22 mouse cellular contexts compared by ENCODE assay signal in genomic region chr7:142905606-142906005, GRCm38 (mm10). TPM values are rescaled to one million over a fixed set of nuclear protein-coding genes. Genes with fewer than 3 reads are reported as not detected.
DNase-seq lines count a peak whose midpoint lies in the region; ATAC-seq and TF ChIP-seq lines count a peak whose summit lies in the region.
"Had no signal": no experiment of that assay in that cellular context is flagged by ENCODE, and none has a peak within 500 bp of the region (broad histone marks: within the 10 kb centered on the region; RNA-seq: fewer than 3 reads in every experiment).

No protein-coding gene starts in this region.

- no peaks in the 10 kb centered on the region for H3K9me3 ChIP-seq in hindbrain, embryonic 13.5 days
- H3K9me3 ChIP-seq in hindbrain, embryonic 16.5 days (ENCODE audit: control insufficient read depth, low read length) = no peaks in the 10 kb centered on the region
- no peaks in the 10 kb centered on the region for H3K9me3 ChIP-seq in forebrain, postnatal 0 days (ENCODE audit: low read length)
- H3K9me3 ChIP-seq in midbrain, embryonic 15.5 days = no peaks in the 10 kb centered on the region
- H3K9me3 ChIP-seq: G1E; heart, embryonic 13.5 days; limb, embryonic 12.5 days; liver, embryonic 13.5 days; lung, embryonic 15.5 days; midbrain, embryonic 12.5 days had no signal

- no peak overlapping the region for H3K9ac ChIP-seq in hindbrain, embryonic 13.5 days
- no peak overlapping the region for H3K9ac ChIP-seq in hindbrain, embryonic 16.5 days (ENCODE audit: low read depth, low read length)
- H3K9ac ChIP-seq in forebrain, postnatal 0 days = no peak overlapping the region
- no peak overlapping the region for H3K9ac ChIP-seq in midbrain, embryonic 15.5 days
- H3K9ac ChIP-seq: heart, embryonic 13.5 days; limb, embryonic 12.5 days; liver, embryonic 13.5 days; lung, embryonic 15.5 days; midbrain, embryonic 12.5 days had no signal

- 47% methylated on average over 5 of the region's 5 CpGs for WGBS in hindbrain, embryonic 13.5 days
- 37% methylated on average over 5 of the region's 5 CpGs for WGBS in hindbrain, embryonic 16.5 days
- WGBS in forebrain, postnatal 0 days = 30% methylated on average over 5 of the region's 5 CpGs
- WGBS in midbrain, embryonic 15.5 days = 68% methylated on average over 5 of the region's 5 CpGs

- H3K4me1 ChIP-seq in hindbrain, embryonic 13.5 days (replicated peaks) = peaks cover 55% of the 10 kb centered on the region
- peaks cover 17% of the 10 kb centered on the region for H3K4me1 ChIP-seq in hindbrain, embryonic 16.5 days (ENCODE audit: control insufficient read depth, insufficient read depth, low read depth, low read length)
- H3K4me1 ChIP-seq in forebrain, postnatal 0 days (ENCODE audit: insufficient read depth) = peaks cover 3% of the 10 kb centered on the region; the same call in 1 of the 2 replicates
- peaks cover 25% of the 10 kb centered on the region for H3K4me1 ChIP-seq in midbrain, embryonic 15.5 days
- H3K4me1 ChIP-seq: liver, embryonic 13.5 days; lung, embryonic 15.5 days had no signal

- no peak overlapping the region for H3K4me3 ChIP-seq in hindbrain, embryonic 13.5 days
- no peak overlapping the region for H3K4me3 ChIP-seq in hindbrain, embryonic 16.5 days (ENCODE audit: low read length)
- H3K4me3 ChIP-seq in forebrain, postnatal 0 days (ENCODE audit: low read depth, low read length) = no peak overlapping the region
- H3K4me3 ChIP-seq in midbrain, embryonic 15.5 days = no peak overlapping the region
- H3K4me3 ChIP-seq: gastrocnemius, adult 2 months; heart, embryonic 13.5 days; limb, embryonic 12.5 days; liver, embryonic 13.5 days; lung, embryonic 15.5 days; midbrain, embryonic 12.5 days had no signal

- peak; percentile 67 to 75 for DNase-seq in adrenal gland, adult (ENCODE audit: inconsistent age in 2 of 2, low spot score in 1 of 2)
- DNase-seq in adrenal gland, postnatal 25 days = no peak
- peak; percentile 47 to 54 for DNase-seq in adrenal gland, postnatal 36 days
- peak; percentile 32 for DNase-seq in forebrain, postnatal 0 days
- DNase-seq in ovary, postnatal 36 days (ENCODE audit: low spot score) = no peak
- DNase-seq: cerebellum, adult 8-10 months; gastrocnemius, adult 2 months; kidney, adult 18-20 months; kidney, postnatal 10 days; liver, embryonic 13.5 days; right cerebral cortex, adult 18-20 months; thymus, postnatal 36 days had no signal

- 0 out of 2 replicates have a peak, but pooled peaks have one; percentile 6 for ATAC-seq in hindbrain, embryonic 13.5 days (ENCODE audit: low FRiP score)
- ATAC-seq in hindbrain, embryonic 16.5 days = no peak; the same call in 1 of the 2 replicates
- peak; percentile 33; the same call in 1 of the 2 replicates for ATAC-seq in forebrain, postnatal 0 days
- ATAC-seq in midbrain, embryonic 15.5 days (replicated peaks) = no peak

- TF ChIP-seq CTCF in forebrain, postnatal 0 days (IDR thresholded peaks at IDR 0.05; ENCODE audit: low read depth) = no peak

- peak overlapping the region; percentile 83 for H3K27ac ChIP-seq in hindbrain, embryonic 13.5 days
- no peak overlapping the region for H3K27ac ChIP-seq in hindbrain, embryonic 16.5 days (ENCODE audit: low read depth, low read length)
- no peak overlapping the region for H3K27ac ChIP-seq in forebrain, postnatal 0 days (ENCODE audit: low read depth, low read length)
- no peak overlapping the region for H3K27ac ChIP-seq in midbrain, embryonic 15.5 days
- H3K27ac ChIP-seq: gastrocnemius, adult 2 months; heart, embryonic 13.5 days; limb, embryonic 12.5 days; liver, embryonic 13.5 days; lung, embryonic 15.5 days; midbrain, embryonic 12.5 days had no signal

- 0 out of 2 replicates have a peak, but pooled peaks cover 8% of the 10 kb centered on the region for H3K27me3 ChIP-seq in hindbrain, embryonic 13.5 days
- H3K27me3 ChIP-seq in hindbrain, embryonic 16.5 days (replicated peaks; ENCODE audit: control insufficient read depth, insufficient read depth, low read length) = no peaks in the 10 kb centered on the region
- no peaks in the 10 kb centered on the region for H3K27me3 ChIP-seq in forebrain, postnatal 0 days (ENCODE audit: insufficient read depth, low read length)
- H3K27me3 ChIP-seq in midbrain, embryonic 15.5 days (replicated peaks) = no peaks in the 10 kb centered on the region
- H3K27me3 ChIP-seq: lung, embryonic 15.5 days had no signal

- H3K36me3 ChIP-seq in hindbrain, embryonic 13.5 days = no peaks in the 10 kb centered on the region
- no peaks in the 10 kb centered on the region for H3K36me3 ChIP-seq in hindbrain, embryonic 16.5 days (ENCODE audit: control insufficient read depth, insufficient read depth, low read length)
- no peaks in the 10 kb centered on the region for H3K36me3 ChIP-seq in forebrain, postnatal 0 days (ENCODE audit: insufficient read depth)
- no peaks in the 10 kb centered on the region for H3K36me3 ChIP-seq in midbrain, embryonic 15.5 days (replicated peaks)
- H3K36me3 ChIP-seq: G1E; heart, embryonic 13.5 days; limb, embryonic 12.5 days; liver, embryonic 13.5 days; lung, embryonic 15.5 days; midbrain, embryonic 12.5 days had no signal

- H3K4me2 ChIP-seq in hindbrain, embryonic 13.5 days = no peak overlapping the region
- H3K4me2 ChIP-seq in hindbrain, embryonic 16.5 days (ENCODE audit: low read length) = no peak overlapping the region
- H3K4me2 ChIP-seq in forebrain, postnatal 0 days (ENCODE audit: low read depth) = no peak overlapping the region
- H3K4me2 ChIP-seq in midbrain, embryonic 15.5 days = no peak overlapping the region
- H3K4me2 ChIP-seq: heart, embryonic 13.5 days; limb, embryonic 12.5 days; liver, embryonic 13.5 days; lung, embryonic 15.5 days; midbrain, embryonic 12.5 days had no signal

RNA-seq across cellular contexts. Expression of gene Th, which starts 25.3 kb away (rescaled TPM):
- total RNA-seq in adrenal gland, postnatal 25 days (2021) = 517 and 537 TPM in 2 replicates
- 17.6 and 17.8 TPM in 2 replicates for polyA plus RNA-seq in hindbrain, embryonic 13.5 days (2015; fragmentation: Nextera tagmentation; extraction: Ambion mirVana)
- polyA plus RNA-seq in hindbrain, embryonic 16.5 days (2015; fragmentation: Nextera tagmentation; extraction: Ambion mirVana) = 9.2 and 10.4 TPM in 2 replicates
- 100 to 1,000 TPM; 461 to 696 TPM for total RNA-seq in adrenal gland, postnatal 36 days (2021)
- total RNA-seq in forebrain, postnatal 0 days (2014; rRNA removed) = 7.9 and 15.6 TPM in 2 replicates
- 7.9 and 8.9 TPM in 2 replicates for polyA plus RNA-seq in forebrain, postnatal 0 days (2015; fragmentation: Nextera tagmentation; extraction: Ambion mirVana)
- polyA plus RNA-seq in midbrain, embryonic 15.5 days (2015; fragmentation: Nextera tagmentation; extraction: Ambion mirVana) = 34.3 and 35.5 TPM in 2 replicates
- total RNA-seq: G1E; heart, postnatal 25 days; megakaryocyte progenitor cell, adult 5-6 weeks had no signal
- polyA plus RNA-seq: G1E; liver, embryonic 13.5 days had no signal

Comparison
In these comparisons a context has a peak if more than half of its experiments do, and no peak if none do; other contexts are left out.
1. DNase-seq: peak in adrenal gland, adult (2 of 2), adrenal gland, postnatal 36 days (2 of 2) and forebrain, postnatal 0 days (single experiment); none in adrenal gland, postnatal 25 days (single experiment) and ovary, postnatal 36 days (single experiment).
2. ATAC-seq: peak in hindbrain, embryonic 13.5 days (single experiment) and forebrain, postnatal 0 days (single experiment); none in hindbrain, embryonic 16.5 days (single experiment) and midbrain, embryonic 15.5 days (single experiment).